Mouse (Mus musculus): ENCODE results near the gene Mdga1.

DNA sequence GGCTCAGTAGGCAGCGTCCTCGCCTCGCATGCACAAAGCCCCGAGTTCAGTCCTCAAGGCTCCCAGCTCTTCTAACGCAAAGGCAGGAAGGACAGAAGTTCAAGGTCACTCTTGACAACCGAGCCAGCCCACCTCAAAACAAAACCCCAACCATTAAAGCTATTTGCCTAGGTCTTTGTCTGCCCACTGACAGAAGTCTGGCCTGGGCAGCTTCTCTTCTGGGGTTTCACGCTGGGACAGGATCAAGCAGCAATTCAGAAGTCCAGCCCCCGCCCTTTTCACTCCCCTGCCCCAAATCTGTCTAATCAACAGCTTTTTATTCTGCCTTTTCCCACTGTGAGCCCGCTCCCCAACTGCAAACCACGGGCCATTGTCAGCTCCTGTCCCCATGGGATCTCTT is 89.6 kb downstream of the Mdga1 start:
- no peak for TF ChIP-seq CTCF (IDR thresholded peaks at IDR 0.05; ENCODE audit: low read depth, low read length)
- TF ChIP-seq POLR2A (IDR thresholded peaks at IDR 0.05; ENCODE audit: borderline replicate concordance, low read depth, low read length), result no peak
